Mouse (Mus musculus) adrenal gland, adult 18-20 months (tissue): ENCODE measurements at regions not wholly inside any gene's neighbourhood (a gene's known extent, or its start where the extent isn't known, plus 50 kb on each side); places are given as distances from the start of the nearest gene placed in this dataset.
A peak's percentile ranks its signal among the peaks of the same experiment; 100 is the strongest.

Experiments
- DNase-seq, 2 experiments: peaks; one replicate each; pipeline ENCODE4 v3.0.0; 2021 to 2022; ENCODE audit warnings: low spot score in 2 of 2

GRCm38 (mm10) chr10:66904552-66905367 lies 191.2 kb upstream of the Jmjd1c start:
- no peak for DNase-seq

GRCm38 (mm10) chr10:66907842-66908241 lies 188.1 kb upstream of the Jmjd1c start:
- DNase-seq, result no peak

GRCm38 (mm10) chr10:66909204-66909889 lies 186.6 kb upstream of the Jmjd1c start:
- DNase-seq, result peak; percentile 54 to 55

GRCm38 (mm10) chr10:66909905-66910681 lies 185.8 kb upstream of the Jmjd1c start:
- DNase-seq, result peak in 1 of 2 experiments; percentile 49

- DNase-seq, result peak in 1 of 2 experiments; percentile 36
Measured at GRCm38 (mm10) chr10:66911261-66911911, 184.5 kb upstream of the Jmjd1c start.

- DNase-seq, result no peak
Measured at GRCm38 (mm10) chr10:66912440-66912839, 183.5 kb upstream of the Jmjd1c start.

GRCm38 (mm10) chr10:66913187-66913586 lies 182.7 kb upstream of the Jmjd1c start:
- no peak for DNase-seq

- no peak for DNase-seq
Measured at GRCm38 (mm10) chr10:66913627-66914026, 182.3 kb upstream of the Jmjd1c start.

- DNase-seq, result peak in 1 of 2 experiments; percentile 35
Measured at GRCm38 (mm10) chr10:66914288-66914975, 181.5 kb upstream of the Jmjd1c start.

- DNase-seq, result no peak
Measured at GRCm38 (mm10) chr10:66915801-66916200, 180.1 kb upstream of the Jmjd1c start.

- no peak for DNase-seq
Measured at GRCm38 (mm10) chr10:66917725-66918124, 178.2 kb upstream of the Jmjd1c start.

- DNase-seq, result no peak
Measured at GRCm38 (mm10) chr10:66918713-66919112, 177.2 kb upstream of the Jmjd1c start.

- peak; percentile 76 to 81 for DNase-seq
Measured at GRCm38 (mm10) chr10:66919953-66920760, 175.8 kb upstream of the Jmjd1c start.

GRCm38 (mm10) chr10:66920761-66921684 lies 174.9 kb upstream of the Jmjd1c start:
- peak; percentile 90 for DNase-seq

- DNase-seq, result no peak
Measured at GRCm38 (mm10) chr10:66921776-66922175, 174.1 kb upstream of the Jmjd1c start.

GRCm38 (mm10) chr10:66922314-66922713 lies 173.6 kb upstream of the Jmjd1c start:
- DNase-seq, result no peak

- DNase-seq, result no peak
Measured at GRCm38 (mm10) chr10:66923947-66924346, 172.0 kb upstream of the Jmjd1c start.

- DNase-seq, result no peak
Measured at GRCm38 (mm10) chr10:66924418-66924817, 171.5 kb upstream of the Jmjd1c start.
